Mouse (Mus musculus) retina, adult 2 months (tissue): ENCODE measurements at regions not wholly inside any gene's neighbourhood (a gene's known extent, or its start where the extent isn't known, plus 50 kb on each side); places are given as distances from the start of the nearest gene placed in this dataset.
A peak's percentile ranks its signal among the peaks of the same experiment; 100 is the strongest.
"Not testable (repeated sequence)": the region's sequence is repeated elsewhere in the genome, so short reads cannot be mapped to it uniquely, and the experiment has no call there.

Experiments
- DNase-seq: peaks from one replicate; pipeline ENCODE4 v3.0.0-alpha.2; 2012; ENCODE audit warnings: low read depth, low spot score

DNA sequence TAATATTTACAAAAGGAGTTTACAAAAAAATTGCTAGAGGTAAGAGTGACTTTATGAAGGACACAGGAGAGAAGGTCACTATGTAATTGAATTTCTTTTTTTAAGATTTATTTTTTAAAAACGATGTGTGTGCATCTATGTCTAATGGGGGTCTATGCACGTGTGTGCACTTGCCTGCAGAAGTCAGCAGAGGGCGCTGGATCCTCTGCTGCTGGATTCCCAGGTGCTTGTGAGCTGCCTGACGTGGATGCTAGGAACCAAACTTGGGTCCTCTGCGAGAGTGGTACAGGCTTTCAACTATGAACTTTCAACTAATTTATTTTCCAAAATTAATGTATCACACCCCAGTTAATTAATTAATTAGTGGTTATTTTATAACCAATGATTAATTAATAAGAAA is 85.0 kb downstream of the Glrx3 start:
- no peak for DNase-seq

DNA sequence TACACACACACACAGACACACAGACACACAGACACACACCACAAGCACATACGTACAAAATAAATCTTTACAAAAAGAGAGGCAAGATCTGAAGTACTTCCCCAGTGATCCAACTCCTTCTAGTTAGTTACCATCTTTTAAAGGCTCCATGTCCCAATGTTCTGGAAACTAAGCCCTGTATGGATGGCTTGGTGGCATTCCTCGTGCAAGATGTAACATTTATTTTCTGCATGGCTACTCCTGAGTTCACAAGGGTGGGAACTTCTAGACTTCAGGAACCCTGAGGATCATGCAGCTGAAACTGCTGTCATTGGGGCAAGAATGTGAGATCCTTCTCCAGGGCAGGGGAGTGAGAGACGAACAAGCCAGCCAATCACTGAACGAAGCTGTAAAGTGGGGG is 96.1 kb downstream of the Glrx3 start:
- DNase-seq, result no peak

DNA sequence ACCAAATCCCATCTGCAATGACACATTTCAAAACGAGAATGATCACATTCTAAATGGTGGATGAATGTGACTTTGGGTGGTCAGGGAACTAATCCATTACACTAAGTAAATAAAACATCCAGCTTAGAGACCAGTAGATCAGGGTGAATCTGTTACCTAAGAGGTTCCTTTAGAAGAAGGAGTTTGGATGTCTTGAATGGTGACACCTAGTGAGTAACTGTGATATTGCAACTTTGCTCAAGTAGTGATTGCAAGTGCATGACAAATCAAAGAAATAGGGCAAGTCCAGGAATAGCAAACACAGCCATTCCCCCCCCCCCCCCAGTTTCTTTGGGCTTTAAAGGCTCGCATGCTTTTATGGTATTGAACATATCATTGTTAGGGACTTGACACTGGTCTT is 112.6 kb downstream of the Glrx3 start:
- peak; percentile 33 for DNase-seq

DNA sequence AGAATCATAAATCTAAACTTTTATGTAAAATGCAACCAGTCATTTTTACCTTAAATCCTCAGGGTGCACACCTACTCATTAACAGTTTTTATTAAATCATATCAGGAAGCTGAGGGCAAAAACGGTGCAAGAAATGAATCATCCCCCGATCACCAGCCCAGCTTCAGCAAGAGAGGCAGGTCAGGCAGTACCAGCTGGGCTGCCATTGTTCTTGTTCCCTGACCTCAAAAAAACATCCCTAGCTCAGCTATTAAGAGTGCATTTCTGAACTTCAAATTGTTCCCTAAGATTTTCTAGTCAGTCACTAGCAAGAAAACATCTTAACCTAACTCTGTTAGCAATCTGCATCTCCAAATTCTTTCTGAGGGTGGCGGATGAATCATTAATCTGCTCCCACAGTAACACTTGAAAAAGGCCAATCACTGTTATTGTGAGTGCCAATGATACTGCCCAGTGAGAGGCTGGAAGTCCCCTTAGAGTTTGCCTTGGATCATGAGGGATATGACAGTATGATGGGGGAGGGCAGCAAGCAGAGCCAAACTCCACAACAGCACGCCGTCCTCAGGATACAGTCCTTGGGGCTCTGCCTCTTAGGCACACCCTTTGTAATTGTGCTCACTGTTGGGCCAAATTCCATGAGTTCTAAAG is 115.3 kb downstream of the Glrx3 start:
- no peak for DNase-seq

DNA sequence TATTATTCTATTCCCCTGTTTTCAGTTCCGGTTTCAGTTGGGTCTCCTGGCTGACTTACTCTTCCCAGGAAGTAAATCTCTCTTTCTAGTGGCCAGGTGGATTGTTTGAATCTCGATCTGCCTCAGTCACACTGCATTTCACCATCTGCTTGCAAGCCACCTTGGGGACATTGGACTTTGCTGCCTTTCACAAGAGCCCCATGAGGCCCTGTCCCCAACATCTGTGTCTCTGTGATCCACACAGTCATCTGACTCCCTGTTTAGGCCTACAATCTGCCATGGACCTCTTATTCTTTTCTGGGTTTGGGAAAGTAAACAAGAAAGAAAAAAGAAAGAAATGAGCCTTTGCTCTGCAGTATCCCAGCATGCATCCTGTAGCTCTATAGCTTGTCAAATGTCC is 118.1 kb downstream of the Glrx3 start:
- no peak for DNase-seq

DNA sequence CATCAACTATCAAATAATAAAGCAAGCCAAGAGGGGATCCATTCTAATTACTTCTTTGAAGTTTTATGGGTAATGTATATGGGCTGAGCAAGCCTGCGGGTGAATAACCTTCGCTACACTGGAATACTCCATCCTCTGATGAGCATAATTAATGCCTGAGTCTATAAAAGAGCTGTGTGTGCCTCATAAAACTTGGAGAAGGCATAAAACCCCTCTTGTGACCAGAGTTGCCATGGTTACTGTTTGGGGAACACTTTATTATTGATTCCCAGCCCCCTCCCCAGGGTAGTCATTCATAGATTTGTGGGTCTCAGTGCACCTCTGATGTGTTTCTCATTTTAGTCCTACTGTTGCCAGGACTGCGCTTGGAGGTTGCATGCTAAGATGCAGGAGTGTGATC is 120.0 kb downstream of the Glrx3 start:
- DNase-seq, result no peak

DNA sequence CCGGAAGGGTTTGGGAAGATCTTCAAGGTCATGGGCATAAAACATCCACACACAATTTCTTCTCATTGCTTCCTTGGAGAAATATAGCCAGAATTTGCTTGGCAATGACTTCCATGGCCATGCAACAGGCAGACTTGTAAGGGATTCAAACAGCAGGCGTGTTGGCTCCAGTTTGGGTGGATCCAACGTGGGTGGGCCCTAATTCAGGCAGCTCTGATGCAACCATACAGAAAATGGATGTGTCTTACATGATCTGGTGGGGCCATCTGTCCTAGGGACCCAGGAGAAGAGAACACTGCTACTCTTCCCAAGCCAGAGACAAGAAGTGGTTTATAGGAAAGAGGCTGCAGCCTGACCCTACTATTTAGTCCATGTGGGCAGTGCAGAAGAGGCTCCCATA is 121.5 kb downstream of the Glrx3 start:
- DNase-seq, result no peak

DNA sequence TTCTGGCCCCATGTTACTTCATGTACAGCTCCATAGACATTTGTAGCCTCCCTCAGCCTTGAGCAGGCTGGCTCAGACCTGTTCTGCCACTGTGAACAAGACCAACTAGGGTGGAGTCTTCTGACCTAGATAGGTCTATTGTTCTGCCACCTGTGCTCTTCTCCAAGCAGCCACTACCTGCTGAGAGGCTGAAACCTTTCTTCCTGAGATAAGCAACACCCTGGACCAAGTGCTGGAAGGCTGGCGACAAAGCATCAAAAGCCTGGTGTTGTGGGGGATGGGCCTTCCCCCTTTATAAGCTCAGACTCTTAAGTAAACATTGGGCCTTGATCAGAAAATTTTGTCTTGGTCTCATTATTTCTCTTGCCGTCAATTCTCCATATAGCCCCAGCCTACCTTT is 132.8 kb downstream of the Glrx3 start:
- DNase-seq, result no peak

DNA sequence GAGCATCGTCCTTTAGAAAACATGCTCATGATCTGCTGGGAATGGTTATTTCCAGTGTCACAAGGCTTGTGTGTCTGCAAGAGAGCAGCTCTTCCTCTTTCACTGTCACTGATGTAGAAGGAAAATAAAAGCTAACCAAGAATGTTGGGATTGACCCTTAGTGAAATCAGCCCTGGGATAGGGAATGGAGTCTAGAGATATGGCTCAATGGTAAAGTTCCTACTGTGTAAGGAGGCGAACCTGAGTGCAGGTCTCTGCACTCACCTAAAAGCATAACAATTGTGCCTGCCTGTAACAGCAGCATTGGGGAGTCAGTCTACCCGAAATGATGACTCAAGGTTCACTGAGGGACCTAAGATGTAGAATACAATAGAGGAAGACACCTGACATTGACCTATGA is 138.1 kb downstream of the Glrx3 start:
- no peak for DNase-seq

DNA sequence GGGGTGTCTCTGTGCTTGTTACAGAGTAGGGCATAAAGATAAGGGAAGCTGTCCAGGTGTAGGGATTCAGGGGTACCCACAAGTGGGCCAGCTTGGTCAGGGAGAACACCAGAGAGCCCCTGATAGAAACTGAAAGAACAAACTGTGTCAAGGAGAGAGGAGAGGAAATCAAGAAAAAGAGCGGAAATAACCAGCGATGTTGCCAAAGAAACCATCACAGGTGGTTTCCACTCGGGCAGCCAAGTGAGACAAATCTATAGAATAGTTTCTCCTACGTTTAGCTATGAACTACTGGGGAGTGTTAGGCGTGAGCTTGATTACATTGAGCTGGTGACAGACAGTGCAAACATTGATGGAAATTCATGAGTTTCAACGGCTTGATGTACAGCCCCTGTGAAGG is 138.8 kb downstream of the Glrx3 start:
- no peak for DNase-seq

DNA sequence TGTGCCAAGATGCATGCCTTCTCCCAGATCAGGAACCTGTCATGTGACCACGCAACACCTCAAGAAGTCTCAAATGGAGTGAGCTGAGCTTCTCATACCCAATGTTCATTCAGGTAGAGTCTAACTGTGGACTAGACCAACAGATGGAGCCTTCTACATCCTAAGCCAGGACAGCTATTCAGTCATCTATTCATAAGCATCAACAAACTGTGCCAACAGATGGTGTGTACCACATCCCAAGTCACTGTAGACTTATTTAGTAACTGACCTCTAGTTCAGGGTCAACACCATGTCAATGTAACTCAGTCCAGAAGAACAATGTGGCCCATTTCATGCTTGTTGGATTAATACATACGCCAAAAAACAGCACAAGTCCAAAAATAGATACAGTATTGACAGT is 146.1 kb downstream of the Glrx3 start:
- no peak for DNase-seq

DNA sequence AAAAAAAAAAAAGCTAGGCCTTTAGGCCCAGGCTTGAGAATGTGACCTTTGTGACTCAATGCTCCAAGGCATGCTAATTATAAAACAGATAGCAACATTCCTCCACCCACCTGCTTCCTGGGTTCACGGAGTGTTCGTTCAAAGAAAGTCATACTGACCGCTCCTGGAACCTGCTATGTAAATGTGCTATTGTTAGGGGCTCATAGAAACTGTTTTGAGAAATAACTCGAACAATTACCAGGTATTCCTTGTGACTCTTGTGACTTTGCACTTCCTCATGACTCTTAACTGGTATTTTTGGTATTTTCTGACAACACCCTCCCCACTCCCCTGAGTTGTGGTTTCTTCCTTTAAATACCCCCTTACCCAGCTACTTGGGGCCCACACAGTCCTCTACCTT is 147.5 kb downstream of the Glrx3 start:
- not testable (repeated sequence) for DNase-seq

DNA sequence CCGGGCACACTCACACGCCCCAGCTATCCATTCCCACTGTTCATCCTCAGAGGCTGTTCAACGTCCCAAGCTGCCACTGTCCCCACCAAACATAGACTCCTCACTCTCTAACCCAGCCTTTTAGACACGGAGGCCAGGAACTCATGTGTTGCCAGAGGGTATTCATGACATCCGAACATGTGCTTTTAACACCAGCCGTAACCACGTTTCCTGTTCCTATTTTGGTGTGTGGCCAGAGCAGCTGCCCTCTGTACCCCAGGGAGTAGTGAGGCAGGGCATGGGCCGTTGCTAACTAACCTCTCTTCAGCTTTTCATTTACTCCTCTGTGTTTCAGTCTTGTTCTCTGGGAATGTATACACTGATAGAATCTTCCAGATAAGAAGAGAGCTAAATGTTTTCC is 156.2 kb downstream of the Glrx3 start:
- no peak for DNase-seq

DNA sequence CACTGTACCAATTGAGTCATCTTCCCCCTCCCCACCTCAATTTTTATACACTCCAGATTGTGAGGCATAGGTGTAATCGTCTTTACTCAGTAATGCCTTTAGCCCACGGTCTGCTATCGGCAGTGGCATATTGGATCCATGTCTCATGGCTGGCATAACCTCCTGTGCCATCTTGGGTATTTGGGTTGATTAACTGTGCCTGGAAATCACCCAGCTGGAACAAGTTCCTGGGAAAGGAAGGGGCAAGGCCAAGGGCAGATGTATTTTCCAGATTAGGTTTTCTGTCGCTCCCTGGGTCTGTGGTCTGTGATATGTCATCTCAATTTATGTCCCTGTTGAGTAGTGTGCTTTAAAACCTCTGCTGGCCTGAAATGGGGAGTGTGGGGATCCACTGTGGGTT is 158.2 kb downstream of the Glrx3 start:
- DNase-seq, result no peak

DNA sequence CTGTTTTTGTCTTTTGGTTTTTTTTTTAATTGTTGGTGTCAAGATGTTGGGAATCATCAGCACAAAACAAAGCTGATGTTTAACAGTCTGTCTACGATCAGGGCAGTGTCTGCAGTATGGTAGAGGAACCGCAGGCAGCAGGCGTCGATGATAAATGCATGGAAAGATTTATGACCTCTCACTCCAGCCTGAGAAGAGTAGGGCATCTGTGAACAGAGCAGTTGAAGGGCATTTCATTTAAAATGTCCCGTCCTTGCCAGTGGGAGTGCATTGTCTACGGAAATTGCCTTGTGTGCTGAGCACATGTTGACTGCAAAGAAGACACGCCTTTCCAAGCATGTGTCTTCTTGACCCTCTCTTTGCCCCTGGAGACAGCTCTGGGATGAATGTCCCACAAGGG is 158.7 kb downstream of the Glrx3 start:
- DNase-seq, result no peak

DNA sequence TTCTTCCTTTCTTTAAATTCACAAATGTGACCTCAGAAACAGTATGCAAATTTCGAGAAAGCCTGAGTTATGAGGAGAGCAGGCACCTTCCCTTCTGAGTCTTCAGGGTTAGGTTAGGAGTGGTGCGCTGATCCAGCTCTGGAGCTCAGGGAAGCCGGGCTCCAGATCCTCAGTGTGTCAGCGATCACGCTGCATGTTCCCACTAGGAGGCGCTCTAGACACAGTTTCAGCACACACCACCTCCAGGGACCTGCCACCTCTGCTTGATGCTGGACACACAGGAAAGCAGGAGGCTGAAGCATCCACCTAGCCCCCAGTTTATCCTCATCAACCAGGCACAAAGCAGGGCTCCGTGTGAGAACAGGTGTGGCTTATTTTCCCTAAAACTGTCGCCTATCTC is 165.6 kb downstream of the Glrx3 start:
- DNase-seq, result peak; percentile 46

DNA sequence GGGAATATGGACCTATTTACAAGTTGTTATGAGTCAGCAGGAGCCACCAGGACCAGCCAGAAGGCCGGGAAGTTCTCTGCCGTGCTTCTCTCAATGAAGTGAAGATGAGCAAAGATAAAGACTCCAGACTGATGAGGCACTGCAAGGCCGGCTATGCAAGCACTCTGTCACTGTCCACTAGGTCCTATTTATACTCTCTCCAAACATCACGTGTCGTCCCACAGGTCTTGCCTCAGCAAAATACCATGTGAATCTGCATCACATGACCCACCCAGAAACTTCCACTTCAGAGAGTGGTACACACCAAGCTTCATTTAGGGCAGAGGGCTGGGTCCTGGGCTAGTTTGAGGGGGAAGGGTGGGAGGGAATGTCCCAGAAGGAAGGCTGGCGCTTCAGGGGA is 172.3 kb downstream of the Glrx3 start:
- no peak for DNase-seq

DNA sequence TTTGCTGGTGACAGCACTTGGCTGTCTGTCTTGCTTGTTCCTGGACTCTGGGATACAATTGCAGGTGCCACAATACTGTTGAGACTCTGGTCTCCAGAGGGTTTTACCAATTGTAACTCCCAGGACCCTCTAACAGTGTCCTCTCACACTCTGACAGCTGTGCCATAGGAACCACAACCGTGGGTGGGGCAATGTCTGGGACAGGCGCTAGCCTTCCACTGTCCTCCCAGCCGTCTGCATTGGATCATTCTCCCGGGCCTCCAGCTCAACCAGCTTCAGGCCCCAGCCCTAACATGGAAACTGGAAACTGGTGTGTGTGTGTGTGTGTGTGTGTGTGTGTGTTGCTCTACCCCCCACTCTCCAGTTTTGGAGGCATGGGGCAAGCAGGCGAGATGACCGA is 173.9 kb downstream of the Glrx3 start:
- no peak for DNase-seq

DNA sequence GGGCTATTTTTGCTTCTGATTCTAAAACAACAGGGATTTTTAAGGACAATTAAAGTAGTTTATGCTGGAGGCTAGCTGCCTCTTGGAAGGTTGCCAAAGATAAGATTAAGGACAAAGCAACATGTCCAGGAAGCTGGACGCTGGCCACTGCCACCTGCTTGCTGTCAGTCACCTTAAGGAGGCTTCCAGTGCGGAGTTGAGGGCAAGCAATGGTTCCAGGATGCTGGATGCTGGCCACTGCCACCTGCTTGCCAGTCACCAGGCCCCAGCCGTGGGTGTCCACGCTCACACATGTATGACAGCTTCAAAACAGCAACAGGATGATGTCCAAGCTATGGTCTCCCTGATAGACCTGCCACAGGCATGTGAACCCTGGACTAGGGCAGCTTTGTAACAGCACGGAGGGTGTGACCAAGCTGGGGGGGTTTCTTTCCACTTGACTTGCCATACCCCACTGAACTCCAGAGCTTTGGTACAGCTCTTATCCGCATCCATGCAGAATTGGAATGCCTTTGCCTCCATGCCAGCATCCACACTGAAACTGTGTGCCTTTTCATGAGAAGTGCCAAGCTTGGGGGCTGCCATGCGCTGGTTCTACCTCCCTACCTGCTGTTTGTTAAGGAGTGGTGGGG is 174.6 kb downstream of the Glrx3 start:
- no peak for DNase-seq

DNA sequence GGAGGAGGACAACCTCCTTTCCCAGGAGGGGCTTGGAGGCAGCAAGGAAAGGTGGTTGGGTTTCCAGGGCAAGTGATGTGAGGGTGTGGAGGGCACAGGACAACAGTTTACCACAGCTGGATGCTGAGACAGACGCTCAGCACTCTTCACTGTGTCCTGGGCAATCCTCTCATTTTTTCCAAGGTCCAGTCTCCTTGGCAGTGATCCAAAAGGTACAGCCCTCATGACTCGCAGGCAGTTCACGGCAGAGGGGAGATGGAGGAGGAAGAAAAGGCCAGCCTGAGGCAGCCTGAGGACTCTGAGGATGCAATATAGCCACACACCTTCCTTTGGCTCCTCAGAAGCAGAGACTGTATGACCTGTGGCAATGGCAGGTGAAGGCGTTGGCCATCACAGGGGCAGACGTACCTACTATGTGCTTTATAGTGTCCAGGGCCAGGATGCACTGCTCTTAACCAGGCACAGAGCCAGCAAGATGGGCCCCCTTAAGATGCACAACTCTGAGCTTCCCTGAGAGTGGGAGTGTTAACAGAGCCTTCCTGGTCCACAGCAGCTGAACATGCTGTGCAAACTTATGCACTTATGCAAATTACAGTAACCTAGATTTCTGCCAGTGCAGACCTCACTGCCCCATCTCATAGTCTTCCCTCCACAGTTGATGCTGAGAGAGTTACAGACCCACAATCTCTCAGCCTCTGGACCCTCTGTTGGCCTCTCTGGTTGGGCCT is 181.2 kb downstream of the Glrx3 start:
- DNase-seq, result no peak

DNA sequence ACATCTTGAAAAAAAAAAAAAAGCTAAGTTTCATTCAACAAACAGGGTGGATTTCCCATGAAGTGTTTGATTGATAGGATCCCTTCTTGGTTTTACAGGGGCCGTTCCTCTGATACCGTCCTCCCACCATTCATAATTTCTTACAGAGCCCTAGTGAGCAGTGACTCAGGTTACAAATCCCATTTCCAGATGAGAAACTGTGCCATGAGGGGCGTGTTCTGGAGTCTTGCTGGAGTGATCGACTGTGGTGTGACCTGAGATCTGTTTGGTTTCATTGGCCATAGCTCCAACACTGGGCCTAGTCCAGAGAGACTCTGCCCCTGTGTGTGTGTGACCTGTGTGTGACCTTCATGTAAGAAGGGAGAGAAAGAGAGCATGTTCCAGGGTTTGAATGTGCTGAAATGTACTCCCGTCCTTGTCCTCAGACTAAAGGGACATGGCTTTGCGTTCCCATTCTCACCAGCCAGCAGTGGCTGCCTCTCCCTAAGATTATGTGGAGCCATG is 181.9 kb downstream of the Glrx3 start:
- DNase-seq, result no peak

DNA sequence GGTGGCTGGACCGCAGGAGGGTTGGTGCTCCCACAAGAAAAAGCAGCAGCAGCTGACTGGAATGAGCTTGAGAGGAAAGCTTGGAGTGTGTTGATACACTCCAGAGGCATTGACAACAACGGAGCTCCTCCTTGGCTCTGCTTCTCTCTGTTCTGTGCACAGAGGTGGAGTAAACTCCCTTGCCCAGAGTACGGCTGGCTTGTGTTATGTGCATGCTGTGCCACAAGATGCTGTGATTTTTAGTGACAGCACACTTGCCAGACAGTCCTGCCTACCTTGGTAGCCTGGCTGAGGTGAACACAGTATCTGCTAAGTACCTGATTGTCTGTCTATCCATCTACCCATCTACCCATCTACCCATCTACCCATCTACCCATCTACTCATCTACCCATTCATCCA is 190.9 kb downstream of the Glrx3 start:
- no peak for DNase-seq

DNA sequence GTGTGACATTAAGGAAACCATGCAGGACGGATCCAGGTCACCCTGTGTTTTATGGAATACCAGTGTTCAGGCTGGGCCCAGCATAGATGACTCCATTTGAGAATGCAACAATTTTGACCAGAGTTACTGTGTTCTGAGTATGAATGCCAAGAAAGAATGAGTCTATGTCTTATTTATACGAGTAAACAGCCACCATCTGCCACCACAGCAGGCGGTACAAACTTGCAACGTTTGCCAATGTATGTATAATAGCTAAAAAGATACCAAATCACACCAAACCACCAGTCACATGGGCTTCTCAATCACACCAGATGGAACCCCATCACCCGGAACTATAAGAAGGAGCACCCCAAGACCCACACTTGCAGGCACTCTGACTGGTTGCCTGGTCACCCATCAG is 192.1 kb downstream of the Glrx3 start:
- no peak for DNase-seq
